Mouse (Mus musculus) lung, embryonic 15.5 days (tissue): ENCODE results near the gene Fcho1. TPM values are rescaled to one million over a fixed set of nuclear protein-coding genes. Genes with fewer than 3 reads are reported as not detected.
A peak's percentile ranks its signal among the peaks of the same experiment; 100 is the strongest.
"Not testable (repeated sequence)": the region's sequence is repeated elsewhere in the genome, so short reads cannot be mapped to it uniquely, and the experiment has no call there.

ENCODE experiments used
- ATAC-seq: fragments of 200-750 bp; cut with Nextera tagmentation; 2 replicates; pipeline ENCODE4 v1.8.0; 2017; ENCODE audit warnings: moderate number of reproducible peaks, borderline replicate concordance; ENCODE audit not compliant: low FRiP score, low TSS enrichment; ENCODE audit errors: extremely low read depth
- H3K27ac ChIP-seq: fragments of 300-500 bp; sonication (generic); 2 replicates; pipeline ENCODE4 v1.5.1; 2015; ENCODE audit warnings: moderate library complexity, mild to moderate bottlenecking, inconsistent platforms
- H3K27me3 ChIP-seq: fragments of 300-500 bp; sonication (generic); 2 replicates; pipeline ENCODE4 v1.6.1; 2015; ENCODE audit warnings: inconsistent platforms
- H3K36me3 ChIP-seq: fragments of 300-500 bp; sonication (generic); 2 replicates; pipeline ENCODE4 v1.6.1; 2015; ENCODE audit warnings: inconsistent platforms
- H3K4me1 ChIP-seq: fragments of 300-500 bp; sonication (generic); 2 replicates; pipeline ENCODE4 v1.6.1; 2015; ENCODE audit warnings: inconsistent platforms
- H3K4me2 ChIP-seq: fragments of 300-500 bp; sonication (generic); 2 replicates; pipeline ENCODE4 v1.6.1; 2015; ENCODE audit warnings: inconsistent platforms, mild to moderate bottlenecking, moderate library complexity
- H3K4me3 ChIP-seq: fragments of 300-500 bp; sonication (generic); 2 replicates; pipeline ENCODE4 v1.5.1; 2015; ENCODE audit warnings: mild to moderate bottlenecking, inconsistent platforms
- H3K9ac ChIP-seq: fragments of 300-500 bp; sonication (generic); 2 replicates; pipeline ENCODE4 v1.6.1; 2015; ENCODE audit warnings: inconsistent platforms
- H3K9me3 ChIP-seq: fragments of 300-500 bp; sonication (generic); 2 replicates; pipeline ENCODE4 v1.6.1; 2016; ENCODE audit warnings: inconsistent platforms
- WGBS: fragments of 180-500 bp; shearing (Covaris S2); methylation state at CpG from one replicate; pipeline ENCODE4 v1.1.7; 2015; 5-methylcytosine and 5-hydroxymethylcytosine counted together
- polyA plus RNA-seq: library from polyadenylated mRNA; unstranded; fragments of >200 nt; fragmentation: Nextera tagmentation; extraction: Ambion mirVana; gene quantifications from 2 replicates; pipeline ENCODE4 v1.2.1, GENCODE M21; 2015

Gene Fcho1
- polyA plus RNA-seq, 1 experiment from 2014 or later = 7.6 TPM

DNA sequence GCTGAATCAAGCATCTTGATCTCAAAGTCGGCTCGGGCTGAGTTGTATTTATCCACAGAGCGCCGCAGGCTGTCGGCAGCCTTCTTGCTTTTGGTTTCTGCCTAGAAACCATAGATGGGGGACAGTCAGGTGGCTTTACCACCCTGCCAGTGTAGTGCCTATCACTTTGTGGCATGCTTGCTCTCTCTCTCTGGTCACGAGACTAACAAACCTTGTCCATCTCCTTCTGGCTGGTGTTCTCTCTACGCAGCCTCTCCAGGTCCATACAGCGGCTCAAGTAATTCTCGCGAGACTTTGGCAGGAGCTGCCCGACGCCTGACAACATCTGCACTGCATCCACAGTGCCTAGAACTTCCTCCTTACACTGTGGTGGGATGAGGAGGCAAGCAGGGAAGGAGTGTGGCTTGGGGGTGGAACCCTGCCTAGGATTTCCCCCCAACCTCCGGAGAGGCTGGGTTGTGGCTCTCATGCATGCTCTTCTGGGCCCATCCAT is 8.9 kb downstream of the Fcho1 start:
- Histone ChIP-seq H3K9ac (no peak overlapping the region), H3K4me3 (no peak overlapping the region), H3K27ac (no peak overlapping the region), H3K9me3 (no peaks in the 10 kb centered on the region), H3K4me1 (0 out of 2 replicates have a peak, but pooled peaks cover 5% of the 10 kb centered on the region), H3K36me3 (no peaks in the 10 kb centered on the region), H3K4me2 (no peak overlapping the region), H3K27me3 (no peaks in the 10 kb centered on the region)
- WGBS = 72% methylated on average over 13 of the region's 13 CpGs
- no peak for ATAC-seq

DNA sequence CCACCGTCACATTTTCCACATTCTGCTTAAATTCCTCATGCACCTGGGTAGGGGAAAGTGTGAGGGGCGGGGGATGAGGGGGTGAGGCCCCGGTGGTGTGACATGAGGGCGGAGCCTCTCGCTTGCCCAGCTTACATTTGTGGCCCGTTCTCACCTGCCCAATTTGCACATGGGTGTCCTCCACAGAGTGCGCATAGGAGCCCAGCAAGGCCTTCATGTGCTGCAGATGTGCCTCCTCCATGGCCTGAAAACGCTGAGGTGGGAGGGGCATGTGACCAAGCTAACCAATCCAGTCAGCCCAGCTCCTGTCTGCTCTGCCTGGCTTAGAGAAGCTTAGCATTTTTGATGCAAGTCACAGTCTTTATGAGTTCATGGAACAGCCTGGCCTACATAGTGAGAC is 10.0 kb downstream of the Fcho1 start:
- 31% methylated on average over 8 of the region's 8 CpGs for WGBS
- Histone ChIP-seq H3K27me3 (no peaks in the 10 kb centered on the region), H3K4me1 (0 out of 2 replicates have a peak, but pooled peaks cover 5% of the 10 kb centered on the region), H3K4me2 (no peak overlapping the region), H3K9ac (no peak overlapping the region), H3K36me3 (no peaks in the 10 kb centered on the region), H3K27ac (no peak overlapping the region), H3K9me3 (no peaks in the 10 kb centered on the region), H3K4me3 (no peak overlapping the region)
- ATAC-seq = no peak

DNA sequence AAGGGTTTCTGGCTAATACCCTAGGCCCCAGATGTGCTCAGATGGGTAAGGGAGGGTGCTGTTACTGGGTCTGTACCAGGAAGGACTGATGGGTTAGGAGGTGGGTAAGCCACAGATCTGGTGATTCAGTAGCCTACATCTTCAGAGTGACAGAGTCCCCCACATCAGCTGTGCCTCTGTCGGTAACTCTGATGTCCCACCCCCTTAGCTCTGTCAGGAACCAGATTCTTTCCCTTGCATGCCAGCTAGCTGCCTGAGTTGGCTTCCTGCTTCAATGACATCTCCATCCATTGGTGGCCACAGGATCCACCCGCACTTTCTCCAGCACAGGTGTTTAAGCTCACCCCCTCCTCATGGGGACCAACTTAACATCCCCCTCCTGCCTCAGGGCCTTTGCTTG is 13.9 kb downstream of the Fcho1 start:
- H3K4me2 ChIP-seq = no peak overlapping the region
- H3K36me3 ChIP-seq = no peaks in the 10 kb centered on the region
- 80% methylated on average over 2 of the region's 2 CpGs for WGBS

DNA sequence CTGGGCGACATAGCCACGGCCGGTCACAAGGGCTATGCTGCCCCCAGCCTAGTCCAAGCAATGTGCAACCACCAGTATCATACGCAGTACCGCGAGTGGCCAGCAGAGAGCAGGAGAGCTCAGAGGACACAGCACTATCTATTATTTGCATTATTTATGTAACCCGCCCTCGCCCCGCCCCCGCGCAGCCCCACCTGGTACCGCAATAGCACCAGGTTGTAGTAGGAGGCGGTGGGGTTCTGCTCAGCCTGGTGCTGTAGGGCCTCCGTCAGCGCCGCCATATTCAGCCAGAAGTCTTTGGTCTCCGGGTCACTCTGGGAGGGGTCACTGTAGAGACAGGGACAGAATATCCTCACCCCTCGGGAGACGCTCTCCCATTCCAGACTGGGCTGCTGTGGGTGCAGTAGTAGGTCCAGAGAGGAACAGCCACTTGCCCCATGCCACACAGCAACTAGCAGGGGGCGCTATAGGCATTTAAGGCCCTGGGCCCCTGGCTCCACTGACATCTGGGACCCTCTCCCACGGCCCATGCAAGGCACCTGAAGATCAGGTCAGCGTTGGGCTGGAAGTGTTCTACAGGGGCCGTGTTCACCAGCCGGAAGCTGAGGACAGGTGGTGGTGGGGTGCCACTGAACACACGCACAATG is 15.6 kb downstream of the Fcho1 start:
- H3K9ac ChIP-seq = no peak overlapping the region

More for the DNA sequence above, 13.9 kb downstream of the Fcho1 start:
- no peak for ATAC-seq
- H3K27ac ChIP-seq = no peak overlapping the region
- peaks cover 3% of the 10 kb centered on the region; the same call in 1 of the 2 replicates for H3K4me1 ChIP-seq
- H3K9ac ChIP-seq = no peak overlapping the region
- no peaks in the 10 kb centered on the region for H3K9me3 ChIP-seq
- no peak overlapping the region for H3K4me3 ChIP-seq
- H3K27me3 ChIP-seq = peaks cover 25% of the 10 kb centered on the region

DNA sequence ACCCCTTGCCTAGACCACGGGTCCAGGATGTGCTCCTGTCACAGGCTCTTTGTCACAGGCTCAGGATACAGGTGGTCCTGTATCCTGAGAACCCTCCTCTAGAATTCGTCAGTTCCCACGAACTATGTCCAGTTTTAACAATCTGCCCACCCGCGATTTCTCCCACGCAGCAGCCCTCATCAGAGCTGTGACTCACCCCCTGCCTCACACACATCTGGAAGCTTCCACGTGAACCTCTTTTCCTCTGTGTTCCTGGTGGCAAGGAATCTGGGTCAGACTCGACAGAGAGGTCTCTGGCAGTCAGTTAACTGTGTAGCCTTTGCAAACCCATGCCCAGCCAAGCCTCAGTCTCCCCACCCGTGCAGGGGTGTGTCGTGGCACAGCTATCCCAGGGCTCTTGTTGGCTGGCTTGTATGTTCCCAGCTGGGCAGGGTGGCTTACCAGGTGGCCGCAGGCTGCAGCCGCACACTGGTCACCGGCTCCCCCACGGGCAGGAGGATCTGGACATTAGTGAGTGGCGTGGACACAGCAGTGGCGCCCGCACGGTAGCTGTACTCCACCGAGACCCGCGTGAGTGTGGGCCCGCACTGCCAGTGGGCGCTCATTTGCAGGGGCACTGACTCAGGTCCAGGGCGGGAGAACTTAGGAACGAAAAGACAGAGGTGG is 16.2 kb downstream of the Fcho1 start:
- H3K9me3 ChIP-seq = no peaks in the 10 kb centered on the region
- peaks cover 3% of the 10 kb centered on the region; the same call in 1 of the 2 replicates for H3K4me1 ChIP-seq
- WGBS = 36% methylated on average over 25 of the region's 25 CpGs
- H3K36me3 ChIP-seq = no peaks in the 10 kb centered on the region
- no peak overlapping the region for H3K9ac ChIP-seq
- H3K4me3 ChIP-seq = no peak overlapping the region
- no peak overlapping the region for H3K27ac ChIP-seq
- H3K4me2 ChIP-seq = peak overlapping the region; percentile 46
- peaks cover 35% of the 10 kb centered on the region for H3K27me3 ChIP-seq
- peak; percentile 33; the same call in 1 of the 2 replicates for ATAC-seq

More for the DNA sequence above, 15.6 kb downstream of the Fcho1 start:
- H3K27me3 ChIP-seq = peaks cover 30% of the 10 kb centered on the region
- H3K4me1 ChIP-seq = peaks cover 3% of the 10 kb centered on the region; the same call in 1 of the 2 replicates
- H3K4me2 ChIP-seq = peak overlapping the region; percentile 46
- H3K27ac ChIP-seq = no peak overlapping the region
- H3K9me3 ChIP-seq = no peaks in the 10 kb centered on the region
- ATAC-seq = peak; percentile 40; the same call in 1 of the 2 replicates
- H3K36me3 ChIP-seq = no peaks in the 10 kb centered on the region
- 0 out of 2 replicates have a peak overlapping the region, but pooled peaks have one; percentile 8 for H3K4me3 ChIP-seq
- 20% methylated on average over 25 of the region's 25 CpGs for WGBS

DNA sequence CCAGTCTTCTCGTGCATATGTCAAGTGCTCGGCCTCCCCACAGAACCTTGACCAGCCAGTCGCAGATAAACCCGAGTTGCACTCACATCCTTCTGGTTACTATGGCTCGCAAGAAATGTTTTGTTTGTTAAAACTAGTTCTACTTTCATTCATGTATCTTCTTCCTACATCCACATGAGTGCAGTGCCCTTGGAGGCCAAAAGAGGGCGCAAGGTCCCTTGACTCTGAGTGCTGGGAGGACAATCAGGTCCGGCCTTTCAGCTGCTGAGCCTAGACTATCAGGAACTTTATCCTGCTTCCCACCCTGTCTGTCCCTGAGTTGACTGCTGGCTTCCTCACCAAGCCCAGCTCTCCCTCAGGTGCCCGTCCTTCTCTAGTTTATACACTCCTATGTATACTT is 17.6 kb downstream of the Fcho1 start:
- H3K27me3 ChIP-seq = peaks cover 48% of the 10 kb centered on the region
- no peak overlapping the region for H3K27ac ChIP-seq
- no peak overlapping the region for H3K9ac ChIP-seq
- 34% methylated on average over 8 of the region's 8 CpGs for WGBS
- no peak overlapping the region for H3K4me2 ChIP-seq
- no peaks in the 10 kb centered on the region for H3K36me3 ChIP-seq
- H3K4me1 ChIP-seq = peaks cover 3% of the 10 kb centered on the region; the same call in 1 of the 2 replicates
- H3K4me3 ChIP-seq = no peak overlapping the region
- no peak for ATAC-seq
- no peaks in the 10 kb centered on the region for H3K9me3 ChIP-seq

DNA sequence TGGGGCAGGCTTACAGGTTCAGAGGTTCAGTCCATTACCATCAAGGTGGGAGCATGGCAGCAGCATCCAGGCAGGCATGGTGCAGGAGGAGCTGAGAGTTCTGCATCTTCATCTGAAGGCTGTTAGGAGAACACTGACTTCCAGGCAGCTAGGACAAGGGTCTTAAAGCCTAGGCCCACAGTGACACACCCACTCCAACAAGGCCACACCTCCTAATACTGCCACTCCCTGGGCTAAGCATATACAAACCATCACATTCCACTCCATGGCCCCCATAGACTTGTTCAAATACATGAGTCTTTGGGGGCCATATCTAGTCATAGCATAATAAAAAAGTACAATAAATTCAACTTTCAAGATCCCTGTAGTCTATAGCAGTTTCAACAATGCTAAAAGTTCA is 22.1 kb downstream of the Fcho1 start:
- not testable (repeated sequence) for H3K4me1 ChIP-seq, H3K4me2 ChIP-seq, H3K9ac ChIP-seq, H3K36me3 ChIP-seq, H3K4me3 ChIP-seq, H3K9me3 ChIP-seq, ATAC-seq, H3K27ac ChIP-seq
- H3K27me3 ChIP-seq = peaks cover 68% of the 10 kb centered on the region

DNA sequence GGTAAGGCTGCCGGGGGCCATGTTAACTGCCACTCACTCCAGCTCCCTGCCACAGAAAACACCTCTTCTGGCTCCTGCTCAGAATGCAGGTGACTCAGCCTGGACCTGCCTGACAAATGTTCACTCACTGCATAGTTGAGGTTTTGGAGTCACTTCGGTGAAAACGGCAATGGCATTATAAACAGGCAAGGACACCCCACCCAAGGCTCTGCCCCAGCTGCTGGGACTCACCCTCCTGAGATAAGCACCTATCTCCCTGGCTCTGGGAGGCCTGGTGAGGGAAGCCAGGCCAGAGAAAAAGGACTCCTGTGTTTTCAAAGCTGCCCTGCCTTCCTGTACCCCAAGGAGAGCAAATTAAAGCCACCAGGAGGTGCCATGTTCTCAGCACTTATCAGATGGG is 22.6 kb downstream of the Fcho1 start:
- H3K4me2 ChIP-seq = no peak overlapping the region

DNA sequence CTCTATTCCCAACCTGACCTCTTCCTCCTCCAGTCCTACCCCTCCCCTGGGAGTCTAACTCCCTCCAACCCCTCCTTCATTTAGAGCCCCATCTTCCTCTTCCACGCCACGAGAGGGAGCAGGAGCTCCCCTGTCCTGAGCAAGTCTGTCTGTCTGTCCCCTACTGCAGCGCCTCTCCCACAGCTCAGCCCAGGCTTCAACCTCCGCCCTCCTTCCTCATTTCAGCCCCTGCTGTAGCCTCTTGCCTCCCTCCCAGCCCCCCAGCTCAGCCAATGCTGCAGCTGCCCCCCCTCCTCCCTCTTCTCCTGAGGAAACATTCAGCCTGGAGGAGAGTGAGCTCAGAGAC is 23.5 kb downstream of the Fcho1 start:
- H3K36me3 ChIP-seq = no peaks in the 10 kb centered on the region
- H3K27me3 ChIP-seq = peaks cover 60% of the 10 kb centered on the region
- H3K4me1 ChIP-seq = peaks cover 7% of the 10 kb centered on the region
- no peak overlapping the region for H3K27ac ChIP-seq
- no peak overlapping the region for H3K4me3 ChIP-seq
- 34% methylated on average over 4 of the region's 4 CpGs for WGBS
- ATAC-seq = no peak
- no peak overlapping the region for H3K9ac ChIP-seq
- no peak overlapping the region for H3K4me2 ChIP-seq
- no peaks in the 10 kb centered on the region for H3K9me3 ChIP-seq

More for the DNA sequence above, 22.6 kb downstream of the Fcho1 start:
- H3K4me3 ChIP-seq = no peak overlapping the region
- H3K4me1 ChIP-seq = peaks cover 7% of the 10 kb centered on the region
- no peak overlapping the region for H3K9ac ChIP-seq
- 70% methylated on average over 3 of the region's 3 CpGs for WGBS
- no peaks in the 10 kb centered on the region for H3K36me3 ChIP-seq
- ATAC-seq = no peak
- H3K27me3 ChIP-seq = peaks cover 66% of the 10 kb centered on the region
- no peak overlapping the region for H3K27ac ChIP-seq
- H3K9me3 ChIP-seq = no peaks in the 10 kb centered on the region

DNA sequence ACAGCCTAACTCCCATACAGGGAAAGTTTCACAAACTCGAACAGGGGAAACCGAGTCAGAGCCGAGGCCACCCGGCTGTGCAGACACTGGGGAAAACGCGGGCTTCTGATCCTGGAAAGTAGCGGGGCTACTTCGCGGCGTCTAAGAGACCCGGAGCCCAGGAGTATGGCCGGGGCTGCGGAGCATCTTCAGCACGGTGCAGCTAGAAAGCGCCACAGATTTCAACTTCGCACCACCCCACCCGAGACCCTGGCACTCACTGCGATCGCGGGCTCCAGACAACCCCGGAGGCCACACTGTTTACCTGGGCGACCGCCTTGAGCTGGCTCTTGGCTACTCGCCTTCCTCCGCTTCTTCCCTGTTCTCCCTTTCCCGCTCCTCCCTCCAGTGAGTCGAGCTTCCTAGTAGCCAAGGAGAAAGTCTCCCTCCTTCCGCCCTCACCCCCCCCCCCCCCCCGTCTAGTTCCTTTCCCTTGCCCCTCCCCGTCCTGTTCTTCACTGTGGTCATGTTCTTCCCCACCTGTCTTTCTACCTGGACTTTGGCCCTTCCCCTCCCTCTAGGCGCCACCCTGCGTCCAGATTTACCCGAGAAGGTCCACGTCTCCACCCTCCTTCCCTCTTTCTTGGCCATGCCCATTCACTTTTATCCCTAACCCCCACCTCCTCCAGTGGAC is 24.0 kb downstream of the Fcho1 start, which contains the start of gene B3gnt3:
B3gnt3 (minus strand) TSS at position 376 of the 673 bp plus-strand sequence.
- H3K9me3 ChIP-seq = no peaks in the 10 kb centered on the region
- no peaks in the 10 kb centered on the region for H3K36me3 ChIP-seq
- H3K9ac ChIP-seq = no peak within 1 kb of the TSS
- H3K27me3 ChIP-seq = peaks cover 62% of the 10 kb centered on the region
- H3K4me3 ChIP-seq = peak within 1 kb of the TSS; percentile 31
- 0 out of 2 replicates have a peak, but pooled peaks have one; percentile 25 for ATAC-seq
- peak within 1 kb of the TSS; percentile 59 for H3K4me2 ChIP-seq
- H3K27ac ChIP-seq = no peak within 1 kb of the TSS
- peaks cover 7% of the 10 kb centered on the region for H3K4me1 ChIP-seq
- WGBS = 12% methylated on average over 33 of the region's 34 CpGs

DNA sequence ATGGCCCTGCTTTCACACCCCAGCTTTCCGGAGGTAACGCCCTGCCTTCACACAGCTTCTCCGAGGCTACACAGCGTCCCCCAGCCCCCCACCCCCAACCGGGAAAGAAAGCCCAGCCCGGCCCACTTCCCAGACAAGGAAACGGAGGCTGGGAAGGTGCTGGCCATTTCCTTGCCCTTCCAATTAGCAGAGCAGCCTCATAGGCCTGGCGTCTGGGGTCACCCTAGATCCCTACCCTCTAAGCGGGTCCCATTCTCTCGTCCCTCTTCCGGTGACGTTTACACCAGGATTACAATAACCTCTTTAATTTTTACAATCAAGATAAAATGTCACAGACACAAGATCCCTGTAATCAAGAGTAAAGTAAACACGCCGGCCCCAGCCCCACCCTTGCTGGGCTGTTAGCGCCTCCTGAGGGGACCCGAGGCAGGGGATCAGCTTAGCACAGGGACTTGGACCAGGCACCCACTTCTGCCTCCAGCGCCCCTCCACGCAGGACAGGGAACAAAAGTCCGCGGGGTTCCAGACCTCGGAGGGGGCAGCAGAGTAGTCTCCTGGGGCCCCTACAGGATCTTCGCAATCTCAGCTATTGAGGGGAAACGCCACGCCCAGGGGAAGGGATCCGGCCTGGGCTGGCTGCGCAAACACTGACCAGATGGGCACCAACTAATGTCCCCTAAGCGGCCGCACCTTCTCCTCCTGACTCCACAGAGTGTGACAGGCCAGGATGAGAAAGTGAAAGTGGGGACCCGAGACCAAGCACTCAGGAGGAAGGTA is 24.8 kb downstream of the Fcho1 start:
- ATAC-seq = peak; percentile 20; the same call in 1 of the 2 replicates
- H3K4me1 ChIP-seq = peaks cover 7% of the 10 kb centered on the region
- H3K4me2 ChIP-seq = peak overlapping the region; percentile 59
- no peak overlapping the region for H3K9ac ChIP-seq
- H3K27ac ChIP-seq = no peak overlapping the region
- peak overlapping the region; percentile 31 for H3K4me3 ChIP-seq
- H3K9me3 ChIP-seq = no peaks in the 10 kb centered on the region
- no peaks in the 10 kb centered on the region for H3K36me3 ChIP-seq
- WGBS = 4% methylated on average over 29 of the region's 29 CpGs
- peaks cover 66% of the 10 kb centered on the region for H3K27me3 ChIP-seq
